Mouse (Mus musculus) spleen, adult 2 months (tissue): ENCODE data around the gene Pnpla2. TPM values are rescaled to one million over a fixed set of nuclear protein-coding genes. Genes with fewer than 3 reads are reported as not detected.
A peak's percentile ranks its signal among the peaks of the same experiment; 100 is the strongest.

Source experiments
- DNase-seq, 2 experiments: peaks; one replicate each; pipeline versions ENCODE4 v3.0.0 to v3.0.0-alpha.2; 2012 to 2021; ENCODE audit warnings: low spot score in 2 of 2, low read depth in 1 of 2
- H3K27ac ChIP-seq: fragments of 200-500 bp; 2 replicates; pipeline ENCODE4 v1.5.1; 2012; ENCODE audit warnings: low read length, inconsistent platforms; ENCODE audit not compliant: insufficient read depth
- H3K27me3 ChIP-seq: fragments of 200-500 bp; 2 replicates; pipeline ENCODE4 v1.6.1; 2012; ENCODE audit warnings: mild to moderate bottlenecking, moderate library complexity, low read length, inconsistent platforms; ENCODE audit not compliant: control insufficient read depth, insufficient read depth
- H3K36me3 ChIP-seq: fragments of 200-500 bp; 2 replicates; pipeline ENCODE4 v1.6.1; 2012; ENCODE audit warnings: mild to moderate bottlenecking, low read length, inconsistent platforms; ENCODE audit not compliant: control insufficient read depth, insufficient read depth
- H3K4me1 ChIP-seq: fragments of 200-500 bp; 2 replicates; pipeline ENCODE4 v1.6.1; 2011; ENCODE audit warnings: inconsistent platforms; ENCODE audit not compliant: control insufficient read depth, insufficient read depth, insufficient read length
- H3K4me3 ChIP-seq: fragments of 200-500 bp; 2 replicates; pipeline ENCODE4 v1.5.1; 2011; ENCODE audit warnings: mild to moderate bottlenecking, inconsistent platforms; ENCODE audit not compliant: insufficient read depth, insufficient read length; ENCODE audit errors: extremely low read depth
- CTCF ChIP-seq: fragments of 200-500 bp; IDR thresholded peaks from 2 replicates; pipeline ENCODE4 v1.5.1; 2011; ENCODE audit warnings: mild to moderate bottlenecking, inconsistent platforms; ENCODE audit not compliant: insufficient read depth, insufficient read length, insufficient replicate concordance; ENCODE audit errors: extremely low read depth
- POLR2A ChIP-seq: fragments of 200-500 bp; IDR thresholded peaks from 2 replicates; pipeline ENCODE4 v1.6.1; 2011; ENCODE audit warnings: low read depth, low read length, inconsistent platforms
- WGBS: fragments of 180-500 bp; shearing (Covaris S2); methylation state at CpG from one replicate; pipeline ENCODE4 v1.1.7; 2018; 5-methylcytosine and 5-hydroxymethylcytosine counted together
- polyA plus RNA-seq: library from polyadenylated mRNA; depleted of rRNA; stranded (reverse); fragments of >200 nt; gene quantifications from 2 replicates; pipeline ENCODE4 v1.2.3, GENCODE M21; 2012

Gene Pnpla2
- polyA plus RNA-seq, 1 experiment: 87.3 TPM

GRCm38 (mm10) chr7:141475011-141475804 lies 20.2 kb downstream of the Pnpla2 start, which contains the start of the genes Polr2l and Tspan4:
Polr2l (minus strand) TSS chr7:141475132.
Tspan4 (plus strand) TSS chr7:141475240.
- H3K4me3 ChIP-seq: peak within 1 kb of the TSS; percentile 74
- H3K4me1 ChIP-seq: peaks cover 12% of the 10 kb centered on the region
- WGBS: under 1% methylated on average over 87 of the region's 87 CpGs
- DNase-seq: peak; percentile 75 to 79
- H3K36me3 ChIP-seq: peaks cover 11% of the 10 kb centered on the region
- peak; percentile 64 for TF ChIP-seq POLR2A
- TF ChIP-seq CTCF: no peak
- H3K27ac ChIP-seq: peak within 1 kb of the TSS; percentile 91
- peaks cover 7% of the 10 kb centered on the region; the same call in 1 of the 2 replicates for H3K27me3 ChIP-seq

GRCm38 (mm10) chr7:141475805-141476158 lies 20.8 kb downstream of the Pnpla2 start:
- peaks cover 7% of the 10 kb centered on the region; the same call in 1 of the 2 replicates for H3K27me3 ChIP-seq
- H3K4me3 ChIP-seq: peak overlapping the region; percentile 74
- whole genome bisulfite sequencing: 2% methylated on average over 12 of the region's 12 CpGs
- peak overlapping the region; percentile 91 for H3K27ac ChIP-seq
- H3K36me3 ChIP-seq: peaks cover 6% of the 10 kb centered on the region
- TF ChIP-seq CTCF (no peak), POLR2A (no peak)
- peaks cover 16% of the 10 kb centered on the region for H3K4me1 ChIP-seq
- DNase-seq: no peak

GRCm38 (mm10) chr7:141476226-141476980 lies 21.4 kb downstream of the Pnpla2 start:
- TF ChIP-seq POLR2A (no peak), CTCF (no peak)
- H3K4me3 ChIP-seq: peak overlapping the region; percentile 74
- H3K36me3 ChIP-seq: peaks cover 3% of the 10 kb centered on the region
- WGBS: 13% methylated on average over 14 of the region's 17 CpGs
- peaks cover 16% of the 10 kb centered on the region for H3K4me1 ChIP-seq
- peak in 1 of 2 experiments; percentile 54 for DNase-seq
- H3K27me3 ChIP-seq: peaks cover 7% of the 10 kb centered on the region; the same call in 1 of the 2 replicates
- H3K27ac ChIP-seq: peak overlapping the region; percentile 91

- DNase-seq: no peak
- Histone ChIP-seq H3K27ac (peak overlapping the region; percentile 91), H3K4me3 (peak overlapping the region; percentile 3; the same call in 1 of the 2 replicates), H3K36me3 (peaks cover 3% of the 10 kb centered on the region), H3K27me3 (peaks cover 9% of the 10 kb centered on the region), H3K4me1 (peaks cover 16% of the 10 kb centered on the region)
- 5% methylated on average over 7 of the region's 7 CpGs for WGBS
- TF ChIP-seq POLR2A: no peak
These were observed 22.0 kb downstream of the Pnpla2 start for GRCm38 (mm10) chr7:141476981-141477370.

GRCm38 (mm10) chr7:141477578-141478269 lies 22.7 kb downstream of the Pnpla2 start:
- peaks cover 23% of the 10 kb centered on the region for H3K4me1 ChIP-seq
- peak overlapping the region; percentile 91; the same call in 1 of the 2 replicates for H3K27ac ChIP-seq
- DNase-seq: no peak
- H3K4me3 ChIP-seq: no peak overlapping the region
- TF ChIP-seq POLR2A: no peak
- TF ChIP-seq CTCF: no peak
- 9% methylated on average over 4 of the region's 4 CpGs for WGBS
- peaks cover 14% of the 10 kb centered on the region for H3K27me3 ChIP-seq
- no peaks in the 10 kb centered on the region for H3K36me3 ChIP-seq

GRCm38 (mm10) chr7:141478270-141478748 lies 23.3 kb downstream of the Pnpla2 start:
- 13% methylated on average over 5 of the region's 5 CpGs for WGBS
- DNase-seq: no peak
- H3K27ac ChIP-seq: peak overlapping the region; percentile 25; the same call in 1 of the 2 replicates
- no peaks in the 10 kb centered on the region for H3K36me3 ChIP-seq
- no peak overlapping the region for H3K4me3 ChIP-seq
- TF ChIP-seq CTCF: no peak
- no peak for TF ChIP-seq POLR2A
- peaks cover 23% of the 10 kb centered on the region for H3K4me1 ChIP-seq
- peaks cover 14% of the 10 kb centered on the region for H3K27me3 ChIP-seq
